Mouse (Mus musculus) cerebellum, adult 2 months (tissue): ENCODE measurements around the gene Rpl7a. TPM values are rescaled to one million over a fixed set of nuclear protein-coding genes. Genes with fewer than 3 reads are reported as not detected.

Source experiments
- DNase-seq, 2 experiments: peaks; one replicate each; pipeline ENCODE4 v3.0.0; 2021
- H3K27ac ChIP-seq: fragments of 200-500 bp; 2 replicates; pipeline ENCODE4 v1.5.1; 2012; ENCODE audit warnings: low read length, control low read depth, inconsistent platforms; ENCODE audit not compliant: insufficient read depth
- H3K27me3 ChIP-seq: fragments of 200-500 bp; 2 replicates; pipeline ENCODE4 v1.6.1; 2012; ENCODE audit warnings: inconsistent platforms, mild to moderate bottlenecking, low read length, moderate library complexity; ENCODE audit not compliant: control insufficient read depth, insufficient read depth
- H3K4me1 ChIP-seq: fragments of 200-500 bp; 2 replicates; pipeline ENCODE4 v1.6.1; 2011; ENCODE audit warnings: low read length; ENCODE audit not compliant: control insufficient read depth, insufficient read depth
- H3K4me3 ChIP-seq: fragments of 200-500 bp; replicated peaks from 2 replicates; pipeline ENCODE3; 2011; ENCODE audit warnings: mild to moderate bottlenecking, low read depth, low read length, control low read depth; ENCODE audit not compliant: insufficient read depth
- CTCF ChIP-seq: fragments of 200-500 bp; IDR thresholded peaks from 2 replicates; pipeline ENCODE4 v1.5.1; 2011; ENCODE audit warnings: low read depth, mild to moderate bottlenecking, control low read depth, low read length, moderate library complexity, borderline replicate concordance; ENCODE audit not compliant: insufficient read depth
- POLR2A ChIP-seq: fragments of 200-500 bp; IDR thresholded peaks from 2 replicates; pipeline ENCODE4 v1.6.1; 2011; ENCODE audit warnings: low read length, control low read depth, borderline replicate concordance; ENCODE audit not compliant: insufficient read depth
- WGBS: fragments of 180-500 bp; shearing (Covaris S2); methylation state at CpG from one replicate; pipeline ENCODE4 v1.1.7; 2018; 5-methylcytosine and 5-hydroxymethylcytosine counted together
- polyA plus RNA-seq: library from polyadenylated mRNA; depleted of rRNA; stranded (reverse); fragments of >200 nt; gene quantifications from 2 replicates; pipeline ENCODE4 v1.2.3, GENCODE M21; 2012; rRNA removed

The Rpl7a gene
- polyA plus RNA-seq, 1 experiment = 670 TPM

DNA sequence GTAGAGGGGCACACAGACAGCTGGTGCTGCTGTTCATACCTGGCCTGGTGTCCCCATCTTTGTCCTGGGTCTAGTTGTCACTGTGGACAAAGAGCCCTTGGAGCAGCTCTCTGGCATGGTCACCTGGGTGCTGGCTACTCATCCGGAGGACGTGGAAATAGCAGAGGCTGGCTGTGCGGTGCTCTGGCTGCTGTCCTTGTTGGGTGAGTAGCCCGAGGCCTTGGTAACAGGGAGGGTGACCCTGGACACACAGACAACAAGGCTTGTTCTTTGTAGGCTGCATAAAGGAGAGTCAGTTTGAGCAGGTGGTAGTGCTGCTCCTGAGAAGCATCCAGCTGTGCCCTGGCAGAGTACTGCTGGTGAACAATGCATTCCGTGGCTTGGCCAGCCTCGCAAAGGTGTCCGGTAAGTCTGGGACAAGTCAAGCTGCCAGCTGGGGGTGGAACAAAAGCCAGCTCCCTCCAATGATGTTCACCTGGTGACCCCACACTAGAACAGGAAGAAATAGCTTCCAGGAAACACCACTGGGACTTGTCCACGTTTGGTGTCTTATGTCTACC, 40.9 kb downstream of the Rpl7a start:
- Histone ChIP-seq H3K4me1 (peaks cover 18% of the 10 kb centered on the region), H3K27me3 (no peaks in the 10 kb centered on the region), H3K27ac (no peak overlapping the region), H3K4me3 (no peak overlapping the region)
- WGBS = 25% methylated on average over 8 of the region's 8 CpGs
- TF ChIP-seq CTCF (no peak), POLR2A (no peak)
- peak; percentile 44 to 55 for DNase-seq

DNA sequence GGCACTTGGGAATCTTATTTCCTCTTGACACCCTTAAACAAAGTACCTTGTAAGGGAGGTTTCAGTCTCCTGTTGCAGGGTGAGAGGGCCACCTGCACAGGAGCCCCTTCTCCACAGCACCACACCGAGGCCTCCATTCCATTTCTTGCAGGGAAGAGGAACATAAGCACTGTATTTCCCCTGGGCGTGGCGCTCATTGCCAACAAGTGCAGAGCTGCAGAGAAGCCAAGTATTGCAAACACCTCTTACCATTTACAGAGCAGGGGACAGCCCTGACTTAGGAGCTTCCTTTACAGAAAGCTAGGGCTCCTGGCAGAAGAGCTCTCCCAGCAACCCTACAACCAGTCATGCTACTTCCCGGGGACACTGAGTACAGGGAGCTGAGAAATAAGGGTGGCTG, 41.6 kb downstream of the Rpl7a start:
- TF ChIP-seq POLR2A (no peak), CTCF (no peak)

DNA sequence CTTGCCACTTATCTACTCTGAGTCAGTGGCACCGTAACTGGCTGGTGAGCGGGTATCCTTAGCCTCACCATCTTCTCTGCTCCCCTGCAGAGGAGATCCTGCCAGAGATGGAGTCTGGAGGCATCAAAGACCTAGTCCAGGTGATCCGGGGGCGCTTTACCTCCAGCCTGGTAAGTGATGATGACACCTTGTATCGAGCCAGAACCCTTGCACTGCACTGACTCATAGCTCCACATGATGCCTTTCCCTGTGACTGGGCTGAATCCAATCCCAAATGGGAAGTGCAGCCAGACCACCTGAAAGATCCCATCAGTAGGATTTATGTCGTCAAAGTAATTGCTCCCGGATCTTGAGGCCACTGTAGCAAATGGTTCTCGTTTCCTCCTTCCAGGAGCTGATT, 42.3 kb downstream of the Rpl7a start:
- H3K27ac ChIP-seq = no peak overlapping the region
- no peaks in the 10 kb centered on the region for H3K27me3 ChIP-seq
- H3K4me3 ChIP-seq = no peak overlapping the region
- peak; percentile 22 to 52 for DNase-seq
- TF ChIP-seq CTCF (no peak), POLR2A (no peak)
- 50% methylated on average over 8 of the region's 8 CpGs for WGBS
- peaks cover 18% of the 10 kb centered on the region for H3K4me1 ChIP-seq

More for the DNA sequence above, 41.6 kb downstream of the Rpl7a start:
- H3K27me3 ChIP-seq = no peaks in the 10 kb centered on the region
- H3K4me1 ChIP-seq = peaks cover 18% of the 10 kb centered on the region
- no peak overlapping the region for H3K4me3 ChIP-seq
- no peak for DNase-seq
- WGBS = 92% methylated on average over 4 of the region's 4 CpGs
- no peak overlapping the region for H3K27ac ChIP-seq

DNA sequence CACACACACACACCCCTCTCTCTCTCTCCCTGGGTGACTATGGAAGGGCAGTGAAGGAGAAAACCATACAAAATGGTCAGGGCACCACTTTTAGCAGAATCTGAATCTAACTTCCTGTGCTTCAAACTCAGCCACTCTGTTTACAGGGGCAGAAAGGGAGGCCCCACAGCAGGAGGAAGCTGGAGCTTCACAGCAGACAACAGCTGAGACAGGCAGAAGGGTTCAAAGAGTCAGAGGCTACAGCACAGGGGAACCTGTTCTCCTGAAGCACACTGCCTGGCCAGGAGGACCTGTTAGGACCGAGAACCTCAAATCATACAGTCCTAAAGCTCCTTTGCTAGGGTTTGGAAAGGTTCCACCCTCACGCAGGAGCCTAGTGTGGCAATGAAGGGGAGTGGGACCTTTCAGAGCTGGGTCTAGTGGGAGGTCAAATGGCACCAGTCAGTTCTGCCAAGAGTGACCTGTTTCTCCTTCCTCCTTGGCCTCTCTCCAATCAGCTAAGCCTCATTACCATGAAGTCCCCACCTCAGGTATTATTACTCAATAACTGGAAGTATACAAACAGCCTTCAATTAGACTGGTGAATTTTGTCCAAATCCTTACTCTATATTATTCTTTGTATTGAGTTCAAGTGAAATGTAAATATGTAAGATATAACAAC, 44.3 kb downstream of the Rpl7a start:
- peaks cover 18% of the 10 kb centered on the region for H3K4me1 ChIP-seq
- H3K27ac ChIP-seq = no peak overlapping the region
- DNase-seq = no peak
- no peaks in the 10 kb centered on the region for H3K27me3 ChIP-seq
- H3K4me3 ChIP-seq = no peak overlapping the region
- TF ChIP-seq POLR2A (no peak), CTCF (no peak)
- 88% methylated on average over 2 of the region's 2 CpGs for WGBS

- WGBS = 95% methylated on average over 12 of the region's 12 CpGs
- Histone ChIP-seq H3K4me1 (peaks cover 8% of the 10 kb centered on the region; the same call in 1 of the 2 replicates), H3K4me3 (no peak overlapping the region), H3K27ac (no peak overlapping the region), H3K27me3 (no peaks in the 10 kb centered on the region)
- no peak for DNase-seq
- TF ChIP-seq CTCF (no peak), POLR2A (no peak)
These were observed 46.4 kb downstream of the Rpl7a start for GRCm38 (mm10) chr2:26956811-26957487.

DNA sequence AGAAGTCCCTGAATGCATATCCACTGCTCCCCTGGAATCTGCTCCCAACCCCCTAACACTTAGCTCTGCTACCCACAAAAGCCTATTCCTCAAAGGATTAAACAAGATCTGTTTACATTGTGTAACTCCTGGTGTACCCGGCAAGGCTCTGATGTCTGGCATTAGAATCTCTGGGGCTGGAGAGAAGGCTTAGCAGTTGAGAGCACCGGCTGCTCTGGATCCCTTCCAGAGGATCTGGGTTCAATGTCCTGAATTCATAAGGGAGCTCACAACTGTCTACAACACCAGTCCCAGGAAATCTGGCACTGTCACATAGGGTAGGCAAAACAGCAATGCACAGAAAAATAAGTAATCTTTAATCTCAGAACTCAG, 46.9 kb downstream of the Rpl7a start:
- DNase-seq = no peak
- Histone ChIP-seq H3K27ac (no peak overlapping the region), H3K27me3 (no peaks in the 10 kb centered on the region), H3K4me3 (no peak overlapping the region), H3K4me1 (peaks cover 5% of the 10 kb centered on the region; the same call in 1 of the 2 replicates)
- WGBS = 78% methylated on average over 2 of the region's 2 CpGs
- TF ChIP-seq CTCF (no peak), POLR2A (no peak)

DNA sequence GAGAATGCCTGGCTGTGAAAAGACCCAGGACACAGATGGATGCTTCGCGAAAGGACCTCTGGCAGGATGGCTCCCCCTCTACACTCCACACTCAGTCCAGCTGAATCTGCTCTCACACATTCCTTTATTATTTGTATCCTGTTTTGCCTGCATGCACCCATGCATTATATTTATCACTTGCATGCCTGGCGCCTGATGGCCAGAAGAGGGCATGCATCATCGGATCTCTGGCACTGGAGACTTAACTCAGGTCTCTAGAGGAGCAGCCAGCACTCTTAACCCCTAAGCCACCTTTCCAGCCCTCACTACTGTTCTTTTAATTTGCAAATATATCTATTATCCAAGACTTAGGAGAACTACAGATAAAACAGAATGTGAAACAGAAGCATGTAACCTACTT, 50.2 kb downstream of the Rpl7a start:
- no peak overlapping the region for H3K27ac ChIP-seq
- no peak for TF ChIP-seq POLR2A
- peak; percentile 38; the same call in 1 of the 2 replicates for TF ChIP-seq CTCF
- no peak for DNase-seq
- WGBS = 48% methylated on average over 4 of the region's 4 CpGs
- H3K4me3 ChIP-seq = no peak overlapping the region
- no peaks in the 10 kb centered on the region for H3K27me3 ChIP-seq
- H3K4me1 ChIP-seq = peaks cover 3% of the 10 kb centered on the region; the same call in 1 of the 2 replicates

Other genes starting within 250 kb of the Rpl7a start
- gene Lcn4, start 239.5 kb upstream of the Rpl7a start, polyA plus RNA-seq = not detected in 2 replicates
- gene Abo, start 45.8 kb upstream of the Rpl7a start, polyA plus RNA-seq = 0.08 TPM in 1 of 2 replicates, not detected in the other
- 24.0 and 25.2 TPM in 2 replicates for gene Surf6, start 7.9 kb upstream of the Rpl7a start, polyA plus RNA-seq
- 56.6 and 58.1 TPM in 2 replicates for gene Med22, start 87 bp upstream of the Rpl7a start, polyA plus RNA-seq
- gene Surf2, start 5.6 kb downstream of the Rpl7a start, polyA plus RNA-seq = 58.6 and 60.9 TPM in 2 replicates
- 153 and 159 TPM in 2 replicates for gene Surf1, start 5.8 kb downstream of the Rpl7a start, polyA plus RNA-seq
- 54.9 and 60.5 TPM in 2 replicates for gene Surf4, start 23.2 kb downstream of the Rpl7a start, polyA plus RNA-seq
- 0.28 and 0.30 TPM in 2 replicates for gene Stkld1, start 23.3 kb downstream of the Rpl7a start, polyA plus RNA-seq
- gene Rexo4, start 53.6 kb downstream of the Rpl7a start, polyA plus RNA-seq = 70.3 and 72.2 TPM in 2 replicates
- 0.59 TPM in 1 of 2 replicates, not detected in the other for gene Adamts13, start 62.7 kb downstream of the Rpl7a start, polyA plus RNA-seq
- 65.8 and 66.5 TPM in 2 replicates for gene Cacfd1, start 99.2 kb downstream of the Rpl7a start, polyA plus RNA-seq
- gene Slc2a6, start 117.2 kb downstream of the Rpl7a start, polyA plus RNA-seq = 45.4 and 49.8 TPM in 2 replicates
- gene Mymk, start 161.4 kb downstream of the Rpl7a start, polyA plus RNA-seq = 0.22 and 0.43 TPM in 2 replicates
- gene Adamtsl2, start 168.6 kb downstream of the Rpl7a start, polyA plus RNA-seq = 3.8 and 4.1 TPM in 2 replicates
- 19.7 and 24.3 TPM in 2 replicates for gene Fam163b, start 231.7 kb downstream of the Rpl7a start, polyA plus RNA-seq